In the genomic region with DNA sequence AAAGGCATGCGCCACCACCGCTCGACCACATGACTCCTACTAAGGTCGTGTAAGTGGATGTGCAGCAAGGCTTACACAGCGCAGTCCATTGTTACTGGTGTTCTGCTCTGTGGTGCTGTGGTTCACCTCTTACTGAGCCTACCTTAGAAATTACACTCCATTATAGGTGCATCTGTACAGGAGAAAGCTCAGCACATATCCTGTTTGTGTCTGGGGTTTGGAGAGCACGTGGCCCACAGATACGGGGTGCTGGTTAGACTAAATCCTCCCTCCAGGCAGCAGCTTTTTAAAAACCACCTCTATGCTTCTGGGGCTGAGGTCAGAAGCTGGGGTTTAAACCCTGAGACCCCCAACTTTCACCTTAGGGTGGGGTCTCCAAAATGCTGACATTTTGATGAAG, we compare ENCODE assay signal across 20 mouse cellular contexts.
DNase-seq lines count a peak whose midpoint lies in the region; ATAC-seq and TF ChIP-seq lines count a peak whose summit lies in the region.
"Had no signal": no experiment of that assay in that cellular context is flagged by ENCODE, and none has a peak within 500 bp of the region (broad histone marks: within the 10 kb centered on the region; RNA-seq: fewer than 3 reads in every experiment).

No protein-coding gene starts in this region.

- no peak overlapping the region for H3K4me3 ChIP-seq in kidney, adult 2 months (ENCODE audit: insufficient read depth, low read depth, low read length)
- no peak overlapping the region for H3K4me3 ChIP-seq in limb, embryonic 12.5 days (replicated peaks)
- H3K4me3 ChIP-seq in midbrain, embryonic 10.5 days = no peak overlapping the region
- H3K4me3 ChIP-seq: embryonic facial prominence, embryonic 13.5 days; forebrain, embryonic 12.5 days; heart, adult 2 months; heart, embryonic 12.5 days; hindbrain, embryonic 10.5 days; hindbrain, embryonic 15.5 days had no signal

- H3K27ac ChIP-seq in kidney, adult 2 months (ENCODE audit: insufficient read depth, low read depth, low read length) = peak overlapping the region; percentile 21; the same call in 1 of the 2 replicates
- H3K27ac ChIP-seq in limb, embryonic 12.5 days = 0 out of 2 replicates have a peak overlapping the region, but pooled peaks have one; percentile 4
- no peak overlapping the region for H3K27ac ChIP-seq in midbrain, embryonic 10.5 days (replicated peaks)
- H3K27ac ChIP-seq: forebrain, embryonic 12.5 days; heart, adult 2 months; hindbrain, embryonic 10.5 days; hindbrain, embryonic 15.5 days had no signal

- no peak overlapping the region for H3K4me2 ChIP-seq in limb, embryonic 12.5 days
- H3K4me2 ChIP-seq: embryonic facial prominence, embryonic 13.5 days; forebrain, embryonic 12.5 days; heart, embryonic 12.5 days; hindbrain, embryonic 15.5 days had no signal

- TF ChIP-seq POLR2A in kidney, adult 2 months (IDR thresholded peaks at IDR 0.05; ENCODE audit: low read depth, low read length) = no peak

- H3K27me3 ChIP-seq in kidney, adult 2 months (replicated peaks; ENCODE audit: control insufficient read depth, insufficient read depth, low read length) = no peaks in the 10 kb centered on the region
- H3K27me3 ChIP-seq in limb, embryonic 12.5 days = peaks cover 3% of the 10 kb centered on the region; the same call in 1 of the 2 replicates
- peaks cover 92% of the 10 kb centered on the region for H3K27me3 ChIP-seq in midbrain, embryonic 10.5 days (ENCODE audit: low read depth, poor library complexity, severe bottlenecking)
- H3K27me3 ChIP-seq: embryonic facial prominence, embryonic 13.5 days; heart, embryonic 12.5 days had no signal

- no peaks in the 10 kb centered on the region for H3K36me3 ChIP-seq in kidney, adult 2 months (ENCODE audit: control insufficient read depth, insufficient read depth, low read length)
- H3K36me3 ChIP-seq in limb, embryonic 12.5 days = no peaks in the 10 kb centered on the region
- H3K36me3 ChIP-seq in midbrain, embryonic 10.5 days = no peaks in the 10 kb centered on the region
- H3K36me3 ChIP-seq: embryonic facial prominence, embryonic 13.5 days; forebrain, embryonic 12.5 days; heart, embryonic 12.5 days; hindbrain, embryonic 10.5 days; hindbrain, embryonic 15.5 days had no signal

- peaks cover 15% of the 10 kb centered on the region for H3K4me1 ChIP-seq in kidney, adult 2 months (ENCODE audit: control insufficient read depth, insufficient read depth, low read length)
- H3K4me1 ChIP-seq in limb, embryonic 12.5 days (replicated peaks) = peaks cover 35% of the 10 kb centered on the region
- H3K4me1 ChIP-seq in midbrain, embryonic 10.5 days = peaks cover 27% of the 10 kb centered on the region

- no peak for TF ChIP-seq CTCF in kidney, adult 2 months (conservative IDR thresholded peaks at IDR 0.05; ENCODE audit: insufficient read depth, insufficient read length, low read depth, low read length)

- ATAC-seq in CD4-positive, CD25-positive, alpha-beta regulatory T cell, adult 4 months = peak; percentile 56
- ATAC-seq in activated CD4-positive, CD25-positive, alpha-beta regulatory T cell, adult 4 months = peak; percentile 63
- ATAC-seq in limb, embryonic 12.5 days (ENCODE audit: insufficient number of reproducible peaks, insufficient read depth, low FRiP score, low TSS enrichment, low read depth) = no peak
- no peak for ATAC-seq in frontal cortex, adult (ENCODE audit: low TSS enrichment)
- ATAC-seq: forebrain, embryonic 16.5 days had no signal

- 89% methylated on average over 7 of the region's 7 CpGs for WGBS in kidney, adult 2 months
- WGBS in limb, embryonic 12.5 days = 81% methylated on average over 7 of the region's 7 CpGs
- WGBS in midbrain, embryonic 10.5 days = 91% methylated on average over 7 of the region's 7 CpGs

- no peaks in the 10 kb centered on the region for H3K9me3 ChIP-seq in limb, embryonic 12.5 days
- no peaks in the 10 kb centered on the region for H3K9me3 ChIP-seq in midbrain, embryonic 10.5 days (replicated peaks)
- H3K9me3 ChIP-seq: embryonic facial prominence, embryonic 13.5 days; forebrain, embryonic 12.5 days; heart, embryonic 12.5 days; hindbrain, embryonic 10.5 days; hindbrain, embryonic 15.5 days had no signal

- no peak overlapping the region for H3K9ac ChIP-seq in limb, embryonic 12.5 days (replicated peaks)
- H3K9ac ChIP-seq: embryonic facial prominence, embryonic 13.5 days; forebrain, embryonic 12.5 days; heart, embryonic 12.5 days; hindbrain, embryonic 15.5 days had no signal

- DNase-seq in kidney, adult 2 months = no peak
- no peak for DNase-seq in kidney, adult 18-20 months
- no peak for DNase-seq in midbrain, embryonic 10.5 days (ENCODE audit: low spot score)
- no peak for DNase-seq in yolk sac, embryonic 10.5 days (ENCODE audit: low spot score)
- DNase-seq: adrenal gland, postnatal 14 days; cerebellum, adult 11-12 months; cerebellum, adult 9-10 months; cerebellum, postnatal 25 days; heart, adult 2 months; kidney, adult 11 months had no signal

Comparison
In these comparisons a context has a peak if more than half of its experiments do, and no peak if none do; other contexts are left out.
1. ATAC-seq: peak in CD4-positive, CD25-positive, alpha-beta regulatory T cell, adult 4 months (single experiment) and activated CD4-positive, CD25-positive, alpha-beta regulatory T cell, adult 4 months (single experiment); none in limb, embryonic 12.5 days (single experiment) and frontal cortex, adult (single experiment).